Mouse (Mus musculus): Measurements from ENCODE around the gene Lhx6. TPM values are rescaled to one million over a fixed set of nuclear protein-coding genes. Genes with fewer than 3 reads are reported as not detected.
A peak's percentile ranks its signal among the peaks of the same experiment; 100 is the strongest.
"Not testable (repeated sequence)": the region's sequence is repeated elsewhere in the genome, so short reads cannot be mapped to it uniquely, and the experiment has no call there.

Lhx6 gene
- 1.2 and 1.4 TPM in 2 replicates for polyA plus RNA-seq (2016; fragmentation: Nextera tagmentation; extraction: Ambion mirVana)

GRCm38 (mm10) chr2:36104956-36105741, at the start of gene Lhx6:
TSS of gene Lhx6 (minus strand) at chr2:36105408.
- Histone ChIP-seq H3K4me1 (peaks cover 37% of the 10 kb centered on the region), H3K4me2 (replicated peaks) (peak within 1 kb of the TSS; percentile 59), H3K9ac (0 out of 2 replicates have a peak within 1 kb of the TSS, but pooled peaks have one; percentile 19), H3K27me3 (replicated peaks) (peaks cover 96% of the 10 kb centered on the region), H3K4me3 (peak within 1 kb of the TSS; percentile 35), H3K9me3 (no peaks in the 10 kb centered on the region), H3K27ac (no peak within 1 kb of the TSS), H3K36me3 (no peaks in the 10 kb centered on the region)
- WGBS: under 1% methylated on average over 58 of the region's 58 CpGs
- ATAC-seq (ENCODE audit: low FRiP score, low read depth): no peak

DNA sequence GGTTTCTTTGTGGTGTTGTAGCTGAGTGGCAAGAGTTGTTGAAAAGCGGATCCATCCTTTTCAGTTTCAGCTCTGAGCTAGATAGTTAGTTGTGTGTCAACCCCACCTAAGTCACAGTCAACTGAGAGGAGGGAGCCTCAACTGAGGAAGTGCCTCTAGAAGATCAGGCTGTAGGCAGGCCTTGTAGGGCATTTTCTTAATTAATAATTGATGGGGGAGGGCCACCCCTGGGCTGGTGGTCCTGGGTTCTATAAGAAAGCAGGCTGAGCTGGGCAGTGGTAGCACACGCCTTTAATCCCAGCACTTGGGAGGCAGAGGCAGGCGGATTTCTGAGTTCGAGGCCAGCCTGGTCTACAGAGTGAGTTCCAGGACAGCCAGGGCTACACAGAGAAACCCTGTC, 47.2 kb upstream of the Lhx6 start:
- not testable (repeated sequence) for H3K27me3 ChIP-seq (replicated peaks); H3K4me3 ChIP-seq; H3K9me3 ChIP-seq; H3K9ac ChIP-seq; H3K4me2 ChIP-seq (replicated peaks); ATAC-seq (ENCODE audit: low FRiP score, low read depth); H3K27ac ChIP-seq; H3K4me1 ChIP-seq
- 94% methylated on average over 4 of the region's 4 CpGs for WGBS
- peaks cover 22% of the 10 kb centered on the region for H3K36me3 ChIP-seq

GRCm38 (mm10) chr2:36148876-36149365, 43.7 kb upstream of the Lhx6 start:
- ATAC-seq (ENCODE audit: low FRiP score, low read depth): no peak
- Histone ChIP-seq H3K4me3 (no peak overlapping the region), H3K4me2 (replicated peaks) (no peak overlapping the region), H3K9ac (no peak overlapping the region), H3K27me3 (replicated peaks) (no peaks in the 10 kb centered on the region), H3K27ac (no peak overlapping the region), H3K36me3 (peaks cover 16% of the 10 kb centered on the region), H3K9me3 (no peaks in the 10 kb centered on the region), H3K4me1 (no peaks in the 10 kb centered on the region)
- 85% methylated on average over 7 of the region's 7 CpGs for WGBS

- H3K4me3 ChIP-seq: no peak overlapping the region
- H3K4me2 ChIP-seq (replicated peaks): no peak overlapping the region
- peaks cover 20% of the 10 kb centered on the region for H3K36me3 ChIP-seq
- H3K27ac ChIP-seq: no peak overlapping the region
- H3K9ac ChIP-seq: no peak overlapping the region
- no peaks in the 10 kb centered on the region for H3K27me3 ChIP-seq (replicated peaks)
- WGBS: 77% methylated on average over 2 of the region's 2 CpGs
- H3K4me1 ChIP-seq: peaks cover 12% of the 10 kb centered on the region; the same call in 1 of the 2 replicates
- H3K9me3 ChIP-seq: no peaks in the 10 kb centered on the region
- no peak for ATAC-seq (ENCODE audit: low FRiP score, low read depth)
These were observed 33.9 kb upstream of the Lhx6 start for GRCm38 (mm10) chr2:36139096-36139495.

- WGBS: under 1% methylated on average over 50 of the region's 50 CpGs
- Histone ChIP-seq H3K27me3 (replicated peaks) (no peaks in the 10 kb centered on the region), H3K4me1 (peaks cover 12% of the 10 kb centered on the region; the same call in 1 of the 2 replicates), H3K9me3 (no peaks in the 10 kb centered on the region), H3K4me3 (peak within 1 kb of the TSS; percentile 77), H3K9ac (peak within 1 kb of the TSS; percentile 76), H3K36me3 (peaks cover 25% of the 10 kb centered on the region), H3K4me2 (replicated peaks) (peak within 1 kb of the TSS; percentile 79), H3K27ac (peak within 1 kb of the TSS; percentile 46; the same call in 1 of the 2 replicates)
- ATAC-seq (ENCODE audit: low FRiP score, low read depth): peak; percentile 99
These were observed 31.2 kb upstream of the Lhx6 start, which contains the start of the genes Mrrf and Rbm18 for GRCm38 (mm10) chr2:36136300-36136941. TSS of gene Mrrf (plus strand) at chr2:36136389. TSS of gene Rbm18 (minus strand) at chr2:36136773.

DNA sequence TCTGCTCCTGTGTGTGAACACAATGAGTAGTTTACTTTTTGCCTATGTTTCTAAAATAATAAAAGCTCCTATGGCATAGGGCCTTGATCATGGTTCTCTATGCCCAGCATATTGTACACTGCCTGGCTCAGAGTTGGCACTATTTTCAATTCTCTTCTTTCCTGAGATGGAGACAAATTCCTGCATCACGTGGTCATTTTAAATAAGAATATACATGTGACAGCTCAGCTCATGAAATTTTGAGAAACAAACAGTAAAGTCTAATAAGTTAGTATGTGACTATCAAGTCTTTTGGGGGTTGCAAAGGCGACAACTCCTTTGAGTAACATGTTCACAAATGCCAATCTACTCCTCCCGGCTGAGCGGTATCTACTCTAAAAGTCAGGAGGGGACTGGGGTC, 30.7 kb upstream of the Lhx6 start:
- Histone ChIP-seq H3K4me3 (peak overlapping the region; percentile 77), H3K4me2 (replicated peaks) (peak overlapping the region; percentile 79), H3K36me3 (peaks cover 31% of the 10 kb centered on the region), H3K9ac (peak overlapping the region; percentile 76), H3K27ac (no peak overlapping the region), H3K9me3 (no peaks in the 10 kb centered on the region), H3K27me3 (replicated peaks) (no peaks in the 10 kb centered on the region), H3K4me1 (peaks cover 12% of the 10 kb centered on the region; the same call in 1 of the 2 replicates)
- WGBS: 2% methylated on average over 4 of the region's 4 CpGs
- no peak for ATAC-seq (ENCODE audit: low FRiP score, low read depth)

DNA sequence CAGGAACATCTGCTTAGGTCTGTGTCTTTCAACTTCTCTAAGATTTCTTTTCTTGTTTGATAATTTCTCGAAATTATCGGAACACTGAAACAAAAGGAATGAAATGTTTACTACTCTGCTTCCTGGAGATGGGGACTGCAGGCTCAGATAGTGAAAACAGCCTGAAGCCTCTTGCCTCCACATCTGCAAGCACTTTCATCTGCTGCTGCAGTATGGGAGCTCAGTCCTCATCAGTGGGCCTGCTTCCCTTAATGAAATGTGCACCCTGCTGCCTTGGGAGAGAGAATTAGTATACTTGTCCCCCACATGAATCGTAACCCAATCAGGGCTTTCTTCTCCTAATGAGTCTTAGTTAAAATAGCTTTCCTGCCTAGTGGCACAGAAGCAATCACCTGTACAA, 23.8 kb upstream of the Lhx6 start:
- Histone ChIP-seq H3K4me3 (no peak overlapping the region), H3K27ac (no peak overlapping the region), H3K9me3 (no peaks in the 10 kb centered on the region), H3K4me1 (no peaks in the 10 kb centered on the region), H3K9ac (no peak overlapping the region), H3K36me3 (peaks cover 68% of the 10 kb centered on the region), H3K27me3 (replicated peaks) (no peaks in the 10 kb centered on the region), H3K4me2 (replicated peaks) (no peak overlapping the region)
- no peak for ATAC-seq (ENCODE audit: low FRiP score, low read depth)
- WGBS: 83% methylated on average over 3 of the region's 3 CpGs

DNA sequence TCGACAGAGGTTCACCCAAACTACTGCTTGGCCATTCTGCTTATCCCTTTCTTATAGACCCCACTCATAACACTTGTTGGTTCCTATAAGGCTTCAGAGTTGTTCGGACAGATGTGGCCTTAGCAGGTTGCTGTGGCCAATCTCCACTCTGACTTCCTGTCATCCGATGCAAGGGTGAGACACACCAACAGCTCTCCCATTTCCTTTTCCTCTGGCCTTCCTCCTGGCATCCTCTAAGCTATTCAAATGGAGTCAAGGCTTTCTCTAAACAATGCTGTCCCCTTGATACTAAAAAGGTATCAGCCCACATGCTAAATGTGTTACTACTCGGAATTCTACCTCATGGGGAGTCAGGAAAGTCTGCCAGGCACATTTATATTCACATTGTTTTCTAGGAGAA, 22.8 kb upstream of the Lhx6 start:
- H3K27me3 ChIP-seq (replicated peaks): no peaks in the 10 kb centered on the region
- no peak overlapping the region for H3K4me3 ChIP-seq
- no peaks in the 10 kb centered on the region for H3K4me1 ChIP-seq
- no peak overlapping the region for H3K27ac ChIP-seq
- WGBS: 75% methylated on average over 4 of the region's 4 CpGs
- peaks cover 68% of the 10 kb centered on the region for H3K36me3 ChIP-seq
- H3K4me2 ChIP-seq (replicated peaks): no peak overlapping the region
- ATAC-seq (ENCODE audit: low FRiP score, low read depth): no peak
- no peak overlapping the region for H3K9ac ChIP-seq
- no peaks in the 10 kb centered on the region for H3K9me3 ChIP-seq

- WGBS: 96% methylated on average over 9 of the region's 9 CpGs
- H3K36me3 ChIP-seq: peaks cover 70% of the 10 kb centered on the region
- ATAC-seq (ENCODE audit: low FRiP score, low read depth): no peak
These were observed 21.7 kb upstream of the Lhx6 start for GRCm38 (mm10) chr2:36126795-36127429.

GRCm38 (mm10) chr2:36112632-36113031, 7.4 kb upstream of the Lhx6 start:
- no peak overlapping the region for H3K9ac ChIP-seq
- 75% methylated on average over 3 of the region's 3 CpGs for WGBS
- H3K27ac ChIP-seq: no peak overlapping the region
- H3K9me3 ChIP-seq: no peaks in the 10 kb centered on the region
- no peak for ATAC-seq (ENCODE audit: low FRiP score, low read depth)
- H3K27me3 ChIP-seq (replicated peaks): peaks cover 34% of the 10 kb centered on the region
- no peak overlapping the region for H3K4me2 ChIP-seq (replicated peaks)
- H3K4me3 ChIP-seq: no peak overlapping the region
- peaks cover 19% of the 10 kb centered on the region for H3K36me3 ChIP-seq
- no peaks in the 10 kb centered on the region for H3K4me1 ChIP-seq

More at GRCm38 (mm10) chr2:36126795-36127429, 21.7 kb upstream of the Lhx6 start:
- Histone ChIP-seq H3K9ac (no peak overlapping the region), H3K4me1 (no peaks in the 10 kb centered on the region), H3K27me3 (replicated peaks) (no peaks in the 10 kb centered on the region), H3K4me2 (replicated peaks) (no peak overlapping the region), H3K9me3 (no peaks in the 10 kb centered on the region), H3K27ac (no peak overlapping the region), H3K4me3 (no peak overlapping the region)

- H3K9ac ChIP-seq: no peak overlapping the region
- H3K36me3 ChIP-seq: no peaks in the 10 kb centered on the region
- H3K27ac ChIP-seq: no peak overlapping the region
- H3K9me3 ChIP-seq: no peaks in the 10 kb centered on the region
- no peak overlapping the region for H3K4me3 ChIP-seq
- no peak overlapping the region for H3K4me2 ChIP-seq (replicated peaks)
- ATAC-seq (ENCODE audit: low FRiP score, low read depth): no peak
- H3K4me1 ChIP-seq: peaks cover 18% of the 10 kb centered on the region
- WGBS: 6% methylated on average over 7 of the region's 7 CpGs
- peaks cover 73% of the 10 kb centered on the region for H3K27me3 ChIP-seq (replicated peaks)
These were observed 3.4 kb upstream of the Lhx6 start for GRCm38 (mm10) chr2:36108615-36109014.

GRCm38 (mm10) chr2:36104436-36104955, 712 bp downstream of the Lhx6 start:
- Histone ChIP-seq H3K36me3 (no peaks in the 10 kb centered on the region), H3K4me1 (peaks cover 37% of the 10 kb centered on the region), H3K9ac (0 out of 2 replicates have a peak overlapping the region, but pooled peaks have one; percentile 19), H3K4me2 (replicated peaks) (peak overlapping the region; percentile 59), H3K4me3 (peak overlapping the region; percentile 35), H3K27ac (no peak overlapping the region), H3K9me3 (no peaks in the 10 kb centered on the region), H3K27me3 (replicated peaks) (peaks cover 98% of the 10 kb centered on the region)
- no peak for ATAC-seq (ENCODE audit: low FRiP score, low read depth)
- WGBS: under 1% methylated on average over 32 of the region's 32 CpGs
